ENCODE assay signal across 8 mouse cellular contexts in genomic region chr2:104816866-104817439, GRCm38 (mm10). TPM values are rescaled to one million over a fixed set of nuclear protein-coding genes. Genes with fewer than 3 reads are reported as not detected.
DNase-seq lines count a peak whose midpoint lies in the region; ATAC-seq and TF ChIP-seq lines count a peak whose summit lies in the region.

No protein-coding gene starts in this region.

- peak overlapping the region; percentile 55 for H3K4me2 ChIP-seq in hindbrain, embryonic 11.5 days (replicated peaks; ENCODE audit: low read depth, low read length)
- H3K4me2 ChIP-seq in lung, embryonic 16.5 days (ENCODE audit: low read depth, low read length) = peak overlapping the region; percentile 76

- H3K4me1 ChIP-seq in hindbrain, embryonic 11.5 days (replicated peaks; ENCODE audit: control insufficient read depth, insufficient read depth, low read length) = peaks cover 2% of the 10 kb centered on the region; the same call in 1 of the 2 replicates
- H3K4me1 ChIP-seq in lung, embryonic 16.5 days (replicated peaks; ENCODE audit: control insufficient read depth, insufficient read depth, low read length) = peaks cover 10% of the 10 kb centered on the region
- H3K4me1 ChIP-seq in thymus, adult 2 months (replicated peaks; ENCODE audit: control insufficient read depth, insufficient read depth, low read length) = peaks cover 4% of the 10 kb centered on the region; the same call in 1 of the 2 replicates

- peak overlapping the region; percentile 77 for H3K4me3 ChIP-seq in hindbrain, embryonic 11.5 days (ENCODE audit: low read depth, low read length)
- H3K4me3 ChIP-seq in lung, embryonic 16.5 days (ENCODE audit: low read length) = peak overlapping the region; percentile 96
- peak overlapping the region; percentile 65 for H3K4me3 ChIP-seq in thymus, adult 2 months (ENCODE audit: control insufficient read depth, insufficient read depth, low read length)

- ATAC-seq in hindbrain, embryonic 11.5 days (ENCODE audit: low FRiP score) = peak; percentile 96
- ATAC-seq in lung, embryonic 16.5 days (ENCODE audit: low read depth) = peak; percentile 94

- H3K9me3 ChIP-seq in hindbrain, embryonic 11.5 days (ENCODE audit: control insufficient read depth, low read length) = no peaks in the 10 kb centered on the region
- H3K9me3 ChIP-seq in lung, embryonic 16.5 days (ENCODE audit: control insufficient read depth, low read length) = no peaks in the 10 kb centered on the region

- peak; percentile 94 for DNase-seq in NIH3T3 (ENCODE audit: low read depth)
- peak; percentile 92 for DNase-seq in cerebellum, adult 9-11 months
- peak; percentile 74 to 84 for DNase-seq in frontal cortex, adult 2 months (ENCODE audit: extremely low spot score in 1 of 2, low spot score in 1 of 2)
- peak; percentile 96 for DNase-seq in hindbrain, embryonic 11.5 days (ENCODE audit: low spot score)
- peak; percentile 90 for DNase-seq in layer of hippocampus, adult 9-11 months
- peak; percentile 88 for DNase-seq in ovary, adult 18-20 months (ENCODE audit: low spot score)
- DNase-seq in thymus, adult 2 months = peak; percentile 83

- H3K27ac ChIP-seq in hindbrain, embryonic 11.5 days (ENCODE audit: low read depth, low read length) = peak overlapping the region; percentile 91
- peak overlapping the region; percentile 99 for H3K27ac ChIP-seq in lung, embryonic 16.5 days (ENCODE audit: low read length)
- H3K27ac ChIP-seq in thymus, adult 2 months (ENCODE audit: control insufficient read depth, insufficient read depth, low read length) = no peak overlapping the region; the same call in 1 of the 2 replicates

- H3K9ac ChIP-seq in hindbrain, embryonic 11.5 days (ENCODE audit: low read depth, low read length) = peak overlapping the region; percentile 86
- peak overlapping the region; percentile 99 for H3K9ac ChIP-seq in lung, embryonic 16.5 days (ENCODE audit: low read length)

- WGBS in hindbrain, embryonic 11.5 days = 0% methylated on average over 21 of the region's 51 CpGs
- 0% methylated on average over 34 of the region's 51 CpGs for WGBS in lung, embryonic 16.5 days
- WGBS in thymus, adult 2 months = under 1% methylated on average over 39 of the region's 51 CpGs

- no peaks in the 10 kb centered on the region for H3K27me3 ChIP-seq in hindbrain, embryonic 11.5 days (ENCODE audit: control insufficient read depth, insufficient read depth, low read length)
- H3K27me3 ChIP-seq in lung, embryonic 16.5 days (ENCODE audit: control insufficient read depth, insufficient read depth, low read depth, low read length) = no peaks in the 10 kb centered on the region
- H3K27me3 ChIP-seq in thymus, adult 2 months (ENCODE audit: control insufficient read depth, insufficient read depth, low read length) = no peaks in the 10 kb centered on the region

- 0 out of 2 replicates have a peak, but pooled peaks have one; percentile 37 for TF ChIP-seq POLR2A in thymus, adult 2 months (IDR thresholded peaks at IDR 0.05; ENCODE audit: control insufficient read depth, extremely low read depth, insufficient read depth, low read length, poor library complexity)

- H3K36me3 ChIP-seq in hindbrain, embryonic 11.5 days (ENCODE audit: control insufficient read depth, insufficient read depth, low read length) = no peaks in the 10 kb centered on the region
- H3K36me3 ChIP-seq in lung, embryonic 16.5 days (ENCODE audit: control insufficient read depth, insufficient read depth, low read length) = no peaks in the 10 kb centered on the region
- no peaks in the 10 kb centered on the region for H3K36me3 ChIP-seq in thymus, adult 2 months (ENCODE audit: control insufficient read depth, insufficient read depth, low read length)

- peak; percentile 83 for TF ChIP-seq CTCF in thymus, adult 2 months (IDR thresholded peaks at IDR 0.05; ENCODE audit: borderline replicate concordance, control insufficient read depth, extremely low read depth, insufficient read depth, low read length, poor library complexity)

RNA-seq across cellular contexts. Expression of gene Qser1, which starts 0.4 kb away (rescaled TPM):
- 6.1 and 6.9 TPM in 2 replicates for polyA plus RNA-seq in frontal cortex, adult 2 months (2012; rRNA removed)
- 14.1 and 19.6 TPM in 2 replicates for polyA plus RNA-seq in hindbrain, embryonic 11.5 days (2014; fragmentation: Nextera tagmentation; extraction: Ambion mirVana)
- 8.3 and 9.3 TPM in 2 replicates for polyA plus RNA-seq in lung, embryonic 16.5 days (2015; fragmentation: Nextera tagmentation; extraction: Ambion mirVana)
- 7.2 and 8.2 TPM in 2 replicates for polyA plus RNA-seq in thymus, adult 2 months (2012; rRNA removed)

RNA-seq across cellular contexts. Expression of gene Prrg4, which starts 32.7 kb away (rescaled TPM):
- 0.13 and 0.16 TPM in 2 replicates for polyA plus RNA-seq in frontal cortex, adult 2 months (2012; rRNA removed)
- 0.39 and 1.4 TPM in 2 replicates for polyA plus RNA-seq in hindbrain, embryonic 11.5 days (2014; fragmentation: Nextera tagmentation; extraction: Ambion mirVana)
- polyA plus RNA-seq in lung, embryonic 16.5 days (2015; fragmentation: Nextera tagmentation; extraction: Ambion mirVana) = 2.1 and 2.6 TPM in 2 replicates
- polyA plus RNA-seq in thymus, adult 2 months (2012; rRNA removed) = 2.4 TPM in 2 replicates

RNA-seq across cellular contexts. Expression of gene Ccdc73, which starts 50.7 kb away (rescaled TPM):
- polyA plus RNA-seq in frontal cortex, adult 2 months (2012; rRNA removed) = 3.2 and 5.3 TPM in 2 replicates
- polyA plus RNA-seq in hindbrain, embryonic 11.5 days (2014; fragmentation: Nextera tagmentation; extraction: Ambion mirVana) = 5.8 and 7.6 TPM in 2 replicates
- polyA plus RNA-seq in lung, embryonic 16.5 days (2015; fragmentation: Nextera tagmentation; extraction: Ambion mirVana) = 6.4 and 7.2 TPM in 2 replicates
- 0.77 TPM in 1 of 2 replicates, not detected in the other for polyA plus RNA-seq in thymus, adult 2 months (2012; rRNA removed)
